Mouse (Mus musculus) hindbrain, embryonic 15.5 days (tissue): ENCODE measurements around the gene Anxa6. TPM values are rescaled to one million over a fixed set of nuclear protein-coding genes. Genes with fewer than 3 reads are reported as not detected.

Experiments
- ATAC-seq: fragments of 200-750 bp; cut with Nextera tagmentation; 2 replicates; pipeline ENCODE4 v1.8.0; 2017; ENCODE audit warnings: low read depth, moderate number of reproducible peaks, moderate TSS enrichment; ENCODE audit not compliant: low FRiP score
- H3K27ac ChIP-seq: fragments of 300-500 bp; sonication (generic); replicated peaks from 2 replicates; pipeline ENCODE4 v1.5.1; 2015; ENCODE audit warnings: mild to moderate bottlenecking, inconsistent platforms
- H3K27me3 ChIP-seq: fragments of 300-500 bp; sonication (generic); 2 replicates; pipeline ENCODE4 v1.6.1; 2015; ENCODE audit warnings: control low read depth, inconsistent platforms
- H3K36me3 ChIP-seq: fragments of 300-500 bp; sonication (generic); 2 replicates; pipeline ENCODE4 v1.6.1; 2015; ENCODE audit warnings: control low read depth, inconsistent platforms
- H3K4me1 ChIP-seq: fragments of 300-500 bp; sonication (generic); replicated peaks from 2 replicates; pipeline ENCODE4 v1.6.1; 2015; ENCODE audit warnings: control low read depth, inconsistent platforms
- H3K4me2 ChIP-seq: fragments of 300-500 bp; sonication (generic); 2 replicates; pipeline ENCODE4 v1.6.1; 2015; ENCODE audit warnings: moderate library complexity, mild to moderate bottlenecking, inconsistent platforms
- H3K4me3 ChIP-seq: fragments of 300-500 bp; sonication (generic); 2 replicates; pipeline ENCODE4 v1.5.1; 2015; ENCODE audit warnings: mild to moderate bottlenecking, inconsistent platforms
- H3K9ac ChIP-seq: fragments of 300-500 bp; sonication (generic); 2 replicates; pipeline ENCODE4 v1.6.1; 2015; ENCODE audit warnings: inconsistent platforms
- H3K9me3 ChIP-seq: fragments of 300-500 bp; sonication (generic); 2 replicates; pipeline ENCODE4 v1.6.1; 2016; ENCODE audit warnings: control low read depth, inconsistent platforms
- WGBS: fragments of 180-500 bp; shearing (Covaris S2); methylation state at CpG from one replicate; pipeline ENCODE4 v1.1.7; 2015; 5-methylcytosine and 5-hydroxymethylcytosine counted together
- polyA plus RNA-seq: library from polyadenylated mRNA; unstranded; fragments of >200 nt; fragmentation: Nextera tagmentation; extraction: Ambion mirVana; gene quantifications from 2 replicates; pipeline ENCODE4 v1.2.1, GENCODE M21; 2015

The Anxa6 gene
- polyA plus RNA-seq, 1 experiment from 2014 or later, result 58.4 TPM

DNA sequence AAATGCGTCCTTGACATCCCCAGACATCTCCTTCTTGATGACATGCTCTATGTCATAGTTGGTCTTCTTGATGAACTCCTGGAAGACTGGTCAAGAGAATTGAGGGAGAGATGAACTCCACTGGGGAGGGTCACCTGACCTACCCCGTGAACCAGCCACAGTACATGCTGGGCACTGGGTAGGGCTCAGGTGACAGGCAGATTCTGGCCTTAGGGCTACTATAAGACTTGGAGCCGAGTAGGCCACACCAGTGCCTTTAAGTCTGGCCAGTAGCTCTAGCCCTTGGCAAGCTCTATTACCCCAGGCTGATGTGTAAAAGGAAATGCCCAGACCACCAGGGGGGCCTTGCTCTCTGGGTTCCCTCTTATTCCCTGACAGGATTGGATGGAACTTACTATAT lies 48.2 kb downstream of the Anxa6 start:
- H3K27me3 ChIP-seq, result no peaks in the 10 kb centered on the region
- no peaks in the 10 kb centered on the region for H3K9me3 ChIP-seq
- ATAC-seq, result no peak
- no peaks in the 10 kb centered on the region for H3K4me1 ChIP-seq
- no peak overlapping the region for H3K4me2 ChIP-seq
- H3K4me3 ChIP-seq, result no peak overlapping the region
- 82% methylated on average over 3 of the region's 3 CpGs for WGBS
- no peak overlapping the region for H3K9ac ChIP-seq
- H3K36me3 ChIP-seq, result peaks cover 15% of the 10 kb centered on the region
- H3K27ac ChIP-seq, result no peak overlapping the region

DNA sequence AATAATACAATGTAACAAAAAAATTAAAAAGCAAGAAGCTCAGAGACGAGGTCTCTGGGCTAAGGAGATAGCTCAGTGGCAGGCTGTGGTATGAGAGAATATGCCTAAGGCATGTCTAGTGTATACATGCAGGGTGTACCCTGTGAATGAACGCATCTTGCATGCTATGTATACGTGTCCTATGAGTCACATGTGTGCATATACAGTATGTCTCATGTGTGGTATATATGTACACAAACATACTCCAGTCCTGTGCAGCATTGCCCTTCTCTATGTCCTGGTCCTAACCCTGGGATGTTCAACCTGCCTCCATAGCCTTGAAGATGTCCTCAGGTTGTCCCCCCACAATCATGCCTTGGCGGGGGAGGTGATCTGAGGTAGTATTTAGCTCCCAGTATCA lies 48.7 kb downstream of the Anxa6 start:
- H3K36me3 ChIP-seq, result peaks cover 15% of the 10 kb centered on the region
- 55% methylated on average over 4 of the region's 4 CpGs for WGBS
- H3K27ac ChIP-seq, result no peak overlapping the region
- H3K4me2 ChIP-seq, result no peak overlapping the region
- H3K9me3 ChIP-seq, result no peaks in the 10 kb centered on the region
- no peak overlapping the region for H3K4me3 ChIP-seq
- H3K9ac ChIP-seq, result no peak overlapping the region
- no peaks in the 10 kb centered on the region for H3K27me3 ChIP-seq
- no peaks in the 10 kb centered on the region for H3K4me1 ChIP-seq
- peak; percentile 54; the same call in 1 of the 2 replicates for ATAC-seq

DNA sequence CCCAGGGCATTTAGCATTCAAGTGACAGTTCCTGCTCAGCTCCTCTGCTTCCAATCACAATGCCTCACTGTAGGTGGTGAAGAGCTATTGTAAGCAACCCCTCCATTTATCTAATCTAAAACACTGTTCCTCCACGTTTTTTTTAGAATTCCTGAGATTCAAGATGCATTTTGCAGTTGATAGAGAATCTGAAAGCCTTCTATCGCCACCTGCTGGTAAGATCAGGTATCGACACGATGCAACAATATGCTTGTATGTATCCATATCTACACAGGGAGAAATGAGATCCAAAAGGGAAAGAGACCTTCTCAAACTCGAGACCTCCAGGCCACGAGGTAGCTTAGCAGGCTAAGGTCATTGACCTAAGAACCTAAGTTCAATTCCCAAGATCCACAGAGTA lies 49.2 kb downstream of the Anxa6 start:
- ATAC-seq, result no peak
- no peak overlapping the region for H3K4me3 ChIP-seq
- H3K9me3 ChIP-seq, result no peaks in the 10 kb centered on the region
- H3K4me1 ChIP-seq, result no peaks in the 10 kb centered on the region
- no peak overlapping the region for H3K9ac ChIP-seq
- under 1% methylated on average over 6 of the region's 6 CpGs for whole genome bisulfite sequencing
- H3K27ac ChIP-seq, result no peak overlapping the region
- peaks cover 15% of the 10 kb centered on the region for H3K36me3 ChIP-seq
- H3K27me3 ChIP-seq, result no peaks in the 10 kb centered on the region
- H3K4me2 ChIP-seq, result no peak overlapping the region

DNA sequence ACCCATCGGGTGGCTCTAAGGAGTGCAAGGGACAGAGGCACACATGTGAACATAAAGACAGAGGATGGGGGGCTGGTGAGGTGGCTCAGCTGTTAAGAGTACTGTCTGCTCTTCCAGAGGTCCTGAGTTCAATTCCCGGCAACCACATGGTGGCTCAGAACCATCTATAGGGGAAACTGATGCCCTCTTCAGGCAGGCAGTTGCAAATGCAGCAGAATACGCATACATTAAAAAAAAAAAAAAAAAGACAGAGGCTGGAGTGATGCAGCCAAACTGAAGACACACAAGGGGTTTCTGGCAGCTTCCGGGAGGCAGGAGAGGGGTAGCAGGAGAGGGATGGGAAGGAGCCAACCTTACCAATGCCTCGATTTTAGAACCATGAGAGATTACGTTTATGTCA lies 50.7 kb downstream of the Anxa6 start:
- no peak overlapping the region for H3K9ac ChIP-seq
- no peak for ATAC-seq
- H3K4me2 ChIP-seq, result no peak overlapping the region
- H3K27me3 ChIP-seq, result no peaks in the 10 kb centered on the region
- no peak overlapping the region for H3K4me3 ChIP-seq
- no peak overlapping the region for H3K27ac ChIP-seq
- 85% methylated on average over 6 of the region's 6 CpGs for WGBS
- H3K9me3 ChIP-seq, result no peaks in the 10 kb centered on the region
- H3K4me1 ChIP-seq, result no peaks in the 10 kb centered on the region
- H3K36me3 ChIP-seq, result peaks cover 15% of the 10 kb centered on the region

DNA sequence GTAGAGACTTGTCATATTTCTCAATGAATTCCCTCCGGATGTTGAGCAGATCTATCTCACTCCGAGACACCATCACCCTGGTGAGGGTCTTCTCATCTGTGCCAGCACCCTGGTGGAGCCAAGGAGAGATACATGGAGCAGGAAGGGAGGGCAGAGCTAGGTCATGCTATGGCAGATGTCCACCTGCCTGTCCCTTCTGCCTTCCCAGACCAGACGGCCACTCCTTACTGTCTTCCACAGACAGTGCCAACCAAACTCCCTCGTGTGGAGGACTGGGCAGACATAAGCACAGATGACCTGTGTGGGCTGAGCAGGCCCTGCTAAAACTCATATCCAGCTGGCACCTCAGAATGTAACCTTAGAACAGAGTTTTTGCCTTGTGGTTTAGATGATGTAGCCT lies 51.6 kb downstream of the Anxa6 start:
- Histone ChIP-seq H3K4me2 (no peak overlapping the region), H3K9me3 (no peaks in the 10 kb centered on the region), H3K27ac (no peak overlapping the region), H3K36me3 (peaks cover 15% of the 10 kb centered on the region), H3K4me3 (no peak overlapping the region), H3K4me1 (no peaks in the 10 kb centered on the region), H3K9ac (no peak overlapping the region), H3K27me3 (no peaks in the 10 kb centered on the region)
- no peak for ATAC-seq
- 92% methylated on average over 4 of the region's 4 CpGs for WGBS

DNA sequence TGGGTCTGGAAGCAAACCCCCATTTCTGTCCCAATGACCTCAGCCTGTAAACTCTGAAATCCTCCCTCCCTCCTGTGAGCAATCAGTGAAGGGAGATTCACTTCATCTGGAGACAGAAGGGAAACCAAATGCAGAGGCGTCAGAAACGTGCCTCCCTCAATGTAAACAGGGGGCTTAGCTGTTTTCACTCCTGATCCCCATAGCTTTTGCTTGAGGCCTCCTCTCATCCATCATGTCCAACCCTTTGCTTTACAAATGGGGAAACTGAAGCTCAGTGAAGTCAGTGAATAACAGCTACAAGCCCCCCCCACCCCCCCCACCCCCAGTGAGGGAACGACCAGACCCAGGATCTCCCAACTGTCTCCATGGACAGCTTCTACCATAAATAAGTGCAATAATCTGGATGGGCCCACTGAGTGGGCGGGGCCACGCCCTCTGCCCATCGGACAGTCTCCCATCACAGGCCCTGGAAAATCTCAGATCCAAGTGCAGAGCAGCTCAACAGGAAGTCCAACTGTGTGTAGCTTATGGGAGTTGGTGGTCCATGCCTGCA lies 55.8 kb downstream of the Anxa6 start:
- H3K27ac ChIP-seq, result no peak overlapping the region
- WGBS, result 63% methylated on average over 6 of the region's 6 CpGs
- no peaks in the 10 kb centered on the region for H3K27me3 ChIP-seq
- H3K9ac ChIP-seq, result no peak overlapping the region
- peaks cover 6% of the 10 kb centered on the region for H3K4me1 ChIP-seq
- peaks cover 11% of the 10 kb centered on the region for H3K36me3 ChIP-seq
- no peak overlapping the region for H3K4me2 ChIP-seq
- no peaks in the 10 kb centered on the region for H3K9me3 ChIP-seq
- H3K4me3 ChIP-seq, result no peak overlapping the region
- ATAC-seq, result no peak

DNA sequence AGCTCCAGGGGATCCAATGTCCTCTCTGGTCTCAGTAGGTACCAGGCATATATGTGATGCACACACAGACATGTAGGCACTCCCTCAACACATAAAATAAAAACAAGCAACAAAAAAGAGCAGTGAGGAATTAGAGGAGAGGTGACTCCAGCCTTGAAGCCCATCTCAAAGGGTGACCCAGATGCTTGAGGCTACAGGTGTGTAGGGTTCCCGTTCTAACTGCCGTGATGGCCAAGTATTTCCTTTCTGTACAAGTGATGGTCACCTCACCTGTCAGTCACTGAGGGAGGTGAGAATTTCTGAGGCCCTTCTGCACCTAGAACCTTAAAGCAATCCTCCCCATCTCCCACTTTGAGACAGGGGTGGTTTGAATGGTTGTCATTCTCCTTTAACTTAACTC lies 56.9 kb downstream of the Anxa6 start:
- Histone ChIP-seq H3K4me1 (peaks cover 6% of the 10 kb centered on the region), H3K9me3 (no peaks in the 10 kb centered on the region), H3K4me3 (no peak overlapping the region), H3K9ac (no peak overlapping the region), H3K27me3 (no peaks in the 10 kb centered on the region), H3K4me2 (no peak overlapping the region), H3K27ac (no peak overlapping the region), H3K36me3 (peaks cover 2% of the 10 kb centered on the region)
- no peak for ATAC-seq
- 93% methylated on average over 2 of the region's 2 CpGs for whole genome bisulfite sequencing

DNA sequence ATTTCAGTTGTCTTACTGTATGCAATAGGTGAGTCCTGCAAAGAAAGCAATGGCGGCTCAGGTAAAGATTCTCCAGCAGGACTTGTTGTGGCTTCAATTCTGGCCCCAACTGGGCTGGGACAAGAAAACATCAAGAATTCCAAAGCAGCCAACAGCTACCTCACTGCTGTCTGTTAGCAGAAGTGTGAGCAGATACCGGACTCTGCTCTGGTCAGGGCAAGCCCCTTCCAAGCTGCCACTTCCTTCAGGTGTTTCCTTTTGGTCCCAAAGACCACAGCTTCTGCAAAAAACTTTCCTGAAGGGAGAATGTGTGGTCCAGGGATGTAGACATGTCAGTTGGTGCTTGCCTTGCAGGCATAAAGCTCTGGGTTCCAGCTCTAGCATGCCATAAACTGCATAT lies 57.5 kb downstream of the Anxa6 start:
- no peak overlapping the region for H3K9ac ChIP-seq
- no peak for ATAC-seq
- no peak overlapping the region for H3K4me3 ChIP-seq
- no peaks in the 10 kb centered on the region for H3K36me3 ChIP-seq
- no peaks in the 10 kb centered on the region for H3K9me3 ChIP-seq
- H3K27me3 ChIP-seq, result no peaks in the 10 kb centered on the region
- no peak overlapping the region for H3K4me2 ChIP-seq
- WGBS, result 97% methylated on average over 2 of the region's 2 CpGs
- H3K4me1 ChIP-seq, result peaks cover 6% of the 10 kb centered on the region
- H3K27ac ChIP-seq, result no peak overlapping the region

DNA sequence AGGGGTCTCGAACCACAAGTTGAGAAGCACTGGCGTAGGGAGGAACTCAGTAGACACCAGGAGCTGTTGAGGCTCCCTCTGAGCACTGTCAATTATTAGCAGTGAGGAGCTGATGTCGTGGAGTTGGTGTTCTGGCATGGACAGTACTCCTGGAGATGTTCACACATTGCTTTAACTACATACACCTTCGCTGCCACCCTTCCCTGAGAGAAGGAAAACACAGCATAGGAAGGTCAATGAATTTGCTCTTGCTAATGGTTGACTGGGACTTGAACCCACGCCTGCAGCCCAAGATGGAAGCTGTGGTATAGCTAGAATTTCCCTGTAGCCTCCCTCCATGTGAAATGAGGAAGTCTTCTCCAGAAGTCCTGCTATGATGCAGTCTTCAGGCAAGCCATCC lies 57.9 kb downstream of the Anxa6 start:
- no peaks in the 10 kb centered on the region for H3K9me3 ChIP-seq
- WGBS, result 89% methylated on average over 5 of the region's 5 CpGs
- peaks cover 6% of the 10 kb centered on the region for H3K4me1 ChIP-seq
- H3K4me3 ChIP-seq, result no peak overlapping the region
- no peak overlapping the region for H3K4me2 ChIP-seq
- no peaks in the 10 kb centered on the region for H3K27me3 ChIP-seq
- H3K36me3 ChIP-seq, result no peaks in the 10 kb centered on the region
- ATAC-seq, result no peak
- no peak overlapping the region for H3K9ac ChIP-seq
- no peak overlapping the region for H3K27ac ChIP-seq

DNA sequence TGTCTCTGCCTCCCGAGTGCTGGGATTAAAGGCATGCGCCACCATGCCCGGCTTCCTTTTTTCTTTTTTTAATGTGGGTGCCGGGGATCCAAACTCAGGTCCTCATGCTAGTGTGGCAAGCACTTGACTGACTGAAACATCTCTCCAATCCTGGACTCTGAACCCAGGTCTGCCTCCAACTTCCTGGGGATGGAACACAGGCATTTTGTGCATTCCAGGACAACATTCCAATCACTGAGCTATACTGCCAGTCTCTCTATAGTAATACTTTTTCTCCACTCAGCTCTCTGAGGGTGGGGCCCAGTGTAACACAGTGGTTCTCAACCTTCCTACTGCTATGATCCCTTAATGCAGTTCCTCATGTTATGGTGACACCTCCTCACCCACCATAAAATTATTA lies 58.6 kb downstream of the Anxa6 start:
- Histone ChIP-seq H3K9me3 (no peaks in the 10 kb centered on the region), H3K9ac (no peak overlapping the region), H3K27me3 (no peaks in the 10 kb centered on the region), H3K27ac (no peak overlapping the region), H3K4me1 (peaks cover 6% of the 10 kb centered on the region), H3K4me2 (no peak overlapping the region), H3K4me3 (no peak overlapping the region), H3K36me3 (no peaks in the 10 kb centered on the region)
- no peak for ATAC-seq
- 96% methylated on average over 4 of the region's 4 CpGs for WGBS

DNA sequence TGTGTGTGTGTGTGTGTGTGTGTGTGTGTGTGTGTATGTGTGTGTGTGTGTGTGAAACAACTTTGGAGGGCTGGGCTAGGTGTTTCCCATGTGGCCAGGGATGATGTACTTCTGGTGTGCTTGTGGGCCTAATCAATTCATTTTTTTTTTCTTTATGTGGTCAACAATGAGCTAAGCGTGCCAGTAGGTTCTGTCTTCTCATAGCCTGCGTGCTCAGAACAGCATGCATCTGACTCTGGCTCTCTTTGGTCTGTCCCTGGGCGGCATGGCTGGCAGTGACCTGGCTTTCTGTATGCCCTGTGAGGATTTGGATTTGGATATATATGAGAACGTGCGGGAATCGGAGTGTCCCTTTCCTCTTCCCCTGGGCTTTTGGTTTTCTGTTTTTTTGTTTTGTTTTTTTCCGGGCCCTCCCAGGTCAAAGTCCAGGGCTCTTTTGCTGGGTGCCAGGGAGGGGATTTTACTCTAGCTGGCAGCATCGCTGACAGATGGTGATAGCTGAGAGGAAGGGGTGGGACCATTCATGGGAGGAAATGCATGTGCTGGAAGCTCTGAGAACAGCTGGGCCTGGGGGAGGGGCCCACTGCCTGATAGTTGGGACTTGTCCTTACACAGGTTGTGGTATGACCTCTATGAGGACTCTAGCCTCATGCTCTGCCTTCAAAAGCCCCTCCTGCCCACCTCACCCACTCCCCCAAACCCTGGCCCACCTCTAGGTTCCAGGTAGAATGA lies 59.6 kb downstream of the Anxa6 start:
- Histone ChIP-seq H3K27me3 (no peaks in the 10 kb centered on the region), H3K4me1 (peaks cover 6% of the 10 kb centered on the region), H3K36me3 (no peaks in the 10 kb centered on the region), H3K4me2 (no peak overlapping the region), H3K27ac (no peak overlapping the region), H3K9ac (no peak overlapping the region), H3K4me3 (no peak overlapping the region), H3K9me3 (no peaks in the 10 kb centered on the region)
- 52% methylated on average over 8 of the region's 8 CpGs for WGBS
- ATAC-seq, result 0 out of 2 replicates have a peak, but pooled peaks have one; percentile 48

DNA sequence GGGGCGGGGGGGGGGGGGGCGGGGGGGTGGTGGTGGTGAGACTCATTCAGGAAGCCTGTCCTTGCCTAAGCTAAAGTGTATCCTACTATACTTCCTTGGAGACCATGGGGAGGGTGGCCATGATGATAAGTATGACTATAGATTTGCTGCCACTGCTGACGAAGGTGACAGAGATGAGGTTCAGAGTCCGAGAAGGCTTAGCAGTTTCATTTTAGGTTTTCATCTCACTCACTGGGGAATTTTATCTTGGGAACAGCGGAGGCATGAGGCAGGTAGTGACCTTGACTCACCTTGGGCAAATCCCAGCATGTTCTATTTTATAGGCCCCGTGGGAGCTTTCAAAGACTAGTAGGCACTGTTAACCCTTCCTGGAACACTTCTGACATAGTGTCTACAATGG lies 60.5 kb downstream of the Anxa6 start:
- WGBS, result 57% methylated on average over 6 of the region's 6 CpGs
- Histone ChIP-seq H3K27me3 (no peaks in the 10 kb centered on the region), H3K9ac (no peak overlapping the region), H3K27ac (no peak overlapping the region), H3K4me2 (no peak overlapping the region), H3K4me3 (no peak overlapping the region), H3K36me3 (no peaks in the 10 kb centered on the region), H3K4me1 (peaks cover 6% of the 10 kb centered on the region), H3K9me3 (no peaks in the 10 kb centered on the region)
- no peak for ATAC-seq
